Mouse (Mus musculus) ES-E14 (cell line): ENCODE results near the gene Cd36.
A peak's percentile ranks its signal among the peaks of the same experiment; 100 is the strongest.

ENCODE experiments used
- ZC3H11A ChIP-seq: IDR thresholded peaks from 2 replicates; pipeline ENCODE4 v1.6.1; 2012; ENCODE audit warnings: low read depth, mild to moderate bottlenecking, inconsistent platforms, low read length, borderline replicate concordance
- ZNF384 ChIP-seq: IDR thresholded peaks from 2 replicates; pipeline ENCODE4 v1.6.1; 2012; ENCODE audit warnings: low read depth, low read length, inconsistent platforms

DNA sequence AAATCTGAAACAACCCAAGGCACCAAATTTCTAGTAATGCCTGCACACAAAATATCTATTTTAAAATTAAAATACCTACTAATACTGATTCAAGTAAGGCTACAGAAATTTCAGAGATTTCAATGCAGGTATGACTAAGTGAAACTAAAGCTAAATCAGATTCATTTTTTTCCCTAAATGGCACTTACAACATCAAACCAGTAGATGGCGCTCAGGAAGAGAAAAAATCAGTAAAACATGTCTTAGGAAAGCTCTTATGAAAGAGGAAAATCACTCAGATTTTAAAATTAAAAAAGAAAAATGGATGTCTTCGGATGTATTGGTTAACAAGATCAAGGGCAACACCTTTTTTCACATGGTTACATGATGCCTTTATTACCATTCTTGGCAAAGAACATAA, 72.4 kb downstream of the Cd36 start:
- TF ChIP-seq ZC3H11A (no peak), ZNF384 (peak; percentile 92)
